In genomic region chr4:14261014-14261737, GRCm38 (mm10) we compare ENCODE assay signal across 9 mouse cellular contexts.
DNase-seq lines count a peak whose midpoint lies in the region; ATAC-seq and TF ChIP-seq lines count a peak whose summit lies in the region.
"Had no signal": no experiment of that assay in that cellular context is flagged by ENCODE, and none has a peak within 500 bp of the region (broad histone marks: within the 10 kb centered on the region; RNA-seq: fewer than 3 reads in every experiment).

No protein-coding gene starts in this region.

- H3K36me3 ChIP-seq in hindbrain, postnatal 0 days (ENCODE audit: insufficient read depth, low read length) = no peaks in the 10 kb centered on the region
- no peaks in the 10 kb centered on the region for H3K36me3 ChIP-seq in neural tube, embryonic 15.5 days

- H3K9ac ChIP-seq in hindbrain, postnatal 0 days (replicated peaks; ENCODE audit: low read length) = no peak overlapping the region; the same call in 1 of the 2 replicates
- H3K9ac ChIP-seq in neural tube, embryonic 15.5 days (replicated peaks) = no peak overlapping the region

- intact Hi-C loops in left cerebral cortex, postnatal 4 days (cut with DNase I) = no loop called here

- peak; percentile 9 for DNase-seq in embryo, embryonic 10 days (ENCODE audit: low spot score)
- DNase-seq in embryo, embryonic 9.5 days (ENCODE audit: extremely low spot score) = no peak
- peak; percentile 13 for DNase-seq in right cerebral cortex, postnatal 25 days
- no peak for DNase-seq in right cerebral cortex, postnatal 36 days (ENCODE audit: low spot score in 2 of 2)
- peak; percentile 32 for DNase-seq in hindbrain, postnatal 0 days (ENCODE audit: low spot score)
- no peak for DNase-seq in ovary, adult 18-20 months (ENCODE audit: low spot score)
- DNase-seq in left cerebral cortex, postnatal 4 days = no peak
- DNase-seq: liver had no signal

- TF ChIP-seq CTCF in hindbrain, postnatal 0 days (IDR thresholded peaks at IDR 0.05; ENCODE audit: low read depth) = no peak

- no peaks in the 10 kb centered on the region for H3K27me3 ChIP-seq in hindbrain, postnatal 0 days (ENCODE audit: insufficient read depth, low read length)
- no peaks in the 10 kb centered on the region for H3K27me3 ChIP-seq in neural tube, embryonic 15.5 days (replicated peaks)

- no peak overlapping the region for H3K4me3 ChIP-seq in hindbrain, postnatal 0 days (ENCODE audit: low read length)
- H3K4me3 ChIP-seq in neural tube, embryonic 15.5 days (replicated peaks) = no peak overlapping the region

- H3K27ac ChIP-seq in hindbrain, postnatal 0 days = no peak overlapping the region
- H3K27ac ChIP-seq in neural tube, embryonic 15.5 days (replicated peaks) = peak overlapping the region; percentile 54; the same call in 1 of the 2 replicates

- H3K4me2 ChIP-seq in hindbrain, postnatal 0 days (ENCODE audit: low read depth, low read length) = 0 out of 2 replicates have a peak overlapping the region, but pooled peaks have one; percentile 18
- H3K4me2 ChIP-seq in neural tube, embryonic 15.5 days = peak overlapping the region; percentile 22

- no peaks in the 10 kb centered on the region for H3K9me3 ChIP-seq in hindbrain, postnatal 0 days (ENCODE audit: low read length)
- no peaks in the 10 kb centered on the region for H3K9me3 ChIP-seq in neural tube, embryonic 15.5 days (replicated peaks)

- no peaks in the 10 kb centered on the region for H3K4me1 ChIP-seq in hindbrain, postnatal 0 days (ENCODE audit: insufficient read depth, low read length)
- H3K4me1 ChIP-seq in neural tube, embryonic 15.5 days = peaks cover 10% of the 10 kb centered on the region; the same call in 1 of the 2 replicates

- 48% methylated on average over 11 of the region's 11 CpGs for WGBS in hindbrain, postnatal 0 days
- WGBS in neural tube, embryonic 15.5 days = 44% methylated on average over 11 of the region's 11 CpGs

- no peak for ATAC-seq in hindbrain, postnatal 0 days
- ATAC-seq in neural tube, embryonic 15.5 days (ENCODE audit: low FRiP score) = peak; percentile 78

Comparison
In these comparisons a context has a peak if more than half of its experiments do, and no peak if none do; other contexts are left out.
1. DNase-seq: peak in embryo, embryonic 10 days (single experiment), right cerebral cortex, postnatal 25 days (single experiment) and hindbrain, postnatal 0 days (single experiment); none in embryo, embryonic 9.5 days (single experiment), right cerebral cortex, postnatal 36 days (0 of 2), ovary, adult 18-20 months (single experiment) and left cerebral cortex, postnatal 4 days (single experiment).